Mouse (Mus musculus): ENCODE measurements around the gene Cylc1. TPM values are rescaled to one million over a fixed set of nuclear protein-coding genes. Genes with fewer than 3 reads are reported as not detected.

Gene Cylc1
- total RNA-seq (2021), result not detected

DNA sequence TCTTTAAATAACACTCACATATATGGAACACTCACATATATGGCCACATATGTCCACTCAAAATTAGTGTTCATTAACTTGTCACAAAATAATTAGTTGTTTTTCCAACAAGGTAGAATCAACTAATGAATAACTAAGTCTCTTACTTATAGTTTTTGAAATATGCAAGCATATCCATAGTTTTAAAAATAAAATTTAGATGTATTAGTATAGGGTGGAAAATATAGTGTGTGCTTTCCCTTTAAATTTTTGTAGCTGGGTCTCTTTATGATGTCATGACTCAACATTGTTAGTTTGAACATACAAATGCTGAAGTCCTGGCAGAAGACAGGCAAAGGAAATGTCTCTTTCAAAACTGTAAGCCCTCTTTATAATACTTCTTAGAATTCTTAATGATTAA, at the start of gene Cylc1:
Cylc1 (plus strand) TSS at position 301 of the 400 bp plus-strand sequence.
- intact Hi-C loops (cut with DNase I), result no loop called here
- no peak for DNase-seq (ENCODE audit: low spot score in 2 of 2)

DNA sequence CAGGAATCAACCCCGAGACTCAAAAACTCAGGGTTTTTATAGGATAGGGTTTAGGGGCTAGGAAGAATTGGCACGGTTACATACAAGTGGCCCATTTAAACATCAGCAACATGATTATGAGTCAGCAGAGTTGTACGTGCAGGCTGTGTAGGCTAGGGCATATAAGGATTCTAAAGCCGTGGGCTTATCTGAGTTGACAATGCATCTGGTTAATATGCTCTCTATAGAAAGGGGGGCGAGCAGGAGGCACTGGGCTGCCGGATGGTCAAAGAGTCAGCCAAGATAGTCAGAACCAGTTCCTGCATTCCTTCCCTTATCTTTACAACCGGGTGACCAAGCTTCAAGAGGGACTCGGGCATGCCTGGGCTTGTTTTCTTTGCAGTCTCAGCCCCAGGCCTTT, 31.5 kb upstream of the Cylc1 start:
- intact Hi-C loops (cut with DNase I), result no loop called here
- no peak for DNase-seq (ENCODE audit: low spot score in 2 of 2)

DNA sequence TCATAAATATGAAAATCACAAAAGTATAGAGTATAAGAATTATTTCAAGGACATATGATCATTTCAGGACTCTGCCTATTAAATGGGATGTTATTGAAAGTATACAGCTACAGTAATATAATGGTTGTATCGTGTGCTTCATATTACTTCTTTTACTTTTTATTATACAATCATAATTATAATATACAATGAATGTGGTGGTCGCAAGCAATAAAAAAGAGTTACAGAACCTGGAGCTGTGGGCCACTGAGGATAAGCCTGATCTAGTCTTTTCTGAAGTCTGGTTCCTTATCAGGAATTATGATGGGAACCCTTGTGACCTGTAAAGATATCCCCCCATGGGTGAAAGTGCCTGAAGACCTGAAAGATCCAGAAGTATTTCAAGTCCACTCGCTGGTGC, 57.8 kb downstream of the Cylc1 start, which contains the start of gene Gm10112:
Gm10112 (plus strand) TSS at position 301 of the 400 bp plus-strand sequence.
- intact Hi-C loops (cut with DNase I), result no loop called here
- DNase-seq (ENCODE audit: low spot score in 2 of 2), result no peak

Other genes with a start within 250 kb of the Cylc1 start
- not detected for gene Gm10112, start 57.9 kb downstream of the Cylc1 start, total RNA-seq (2021)